Mouse (Mus musculus): ENCODE data around the gene Astn1. TPM values are rescaled to one million over a fixed set of nuclear protein-coding genes. Genes with fewer than 3 reads are reported as not detected.

Astn1 gene
- polyA plus RNA-seq, 1 experiment from 2014 or later: 0.38 TPM

DNA sequence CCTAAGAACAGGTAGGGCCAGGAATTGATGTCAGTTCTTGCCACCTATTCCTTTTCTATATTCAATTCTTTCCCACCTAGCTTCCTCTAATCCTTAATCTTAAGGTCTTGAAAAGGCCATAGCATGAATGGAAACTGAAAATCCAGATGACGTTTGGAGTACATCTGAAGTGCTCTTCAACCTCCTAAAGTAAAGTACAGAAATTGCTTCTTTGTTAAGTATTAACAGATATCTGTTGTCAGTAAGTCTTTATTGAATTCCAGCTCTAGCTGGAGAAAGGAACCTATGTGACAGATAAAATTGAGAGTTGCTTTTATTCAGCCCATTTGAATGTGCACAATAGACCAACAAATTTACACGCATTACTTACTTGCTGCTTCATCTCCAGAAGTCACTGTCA lies 338.1 kb downstream of the Astn1 start:
- DNase-seq (ENCODE audit: low spot score): no peak

DNA sequence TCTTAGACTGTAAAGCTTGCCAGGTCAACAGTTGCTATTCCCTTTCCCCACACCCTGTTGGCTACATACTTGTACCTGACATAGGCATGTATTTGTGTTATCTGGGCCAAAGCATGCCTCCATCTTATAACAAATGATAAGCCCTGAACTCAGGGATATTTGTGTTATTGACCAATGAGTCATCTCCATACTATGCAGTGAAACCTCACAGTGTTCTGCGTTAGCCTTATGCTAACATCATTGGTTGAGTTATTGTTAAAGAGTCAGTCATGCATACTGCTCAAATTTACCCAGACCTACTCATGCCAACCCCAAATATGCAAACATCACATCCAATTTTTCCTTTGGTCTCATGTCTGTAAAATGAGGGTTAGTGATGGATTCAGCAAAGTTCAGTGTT lies 339.3 kb downstream of the Astn1 start:
- no peak for TF ChIP-seq CTCF (IDR thresholded peaks at IDR 0.05; ENCODE audit: low read depth)
- Histone ChIP-seq H3K4me2 (ENCODE audit: low read length) (no peak overlapping the region), H3K4me3 (replicated peaks; ENCODE audit: low read depth, low read length) (no peak overlapping the region), H3K4me1 (replicated peaks; ENCODE audit: insufficient read depth, low read length) (no peaks in the 10 kb centered on the region), H3K9me3 (replicated peaks; ENCODE audit: low read length) (no peaks in the 10 kb centered on the region), H3K27me3 (ENCODE audit: insufficient read depth, low read length) (no peaks in the 10 kb centered on the region), H3K9ac (ENCODE audit: low read depth, low read length) (no peak overlapping the region), H3K36me3 (ENCODE audit: insufficient read depth, low read length) (no peaks in the 10 kb centered on the region), H3K27ac (no peak overlapping the region)
- WGBS: 82% methylated on average over 1 of the region's 1 CpGs
- ATAC-seq (replicated peaks; ENCODE audit: low FRiP score, low read depth) (no peak), DNase-seq (ENCODE audit: low spot score) (no peak)

More for the DNA sequence above, 338.1 kb downstream of the Astn1 start:
- no peak overlapping the region for H3K27ac ChIP-seq
- no peak for ATAC-seq (replicated peaks; ENCODE audit: low FRiP score, low read depth)
- H3K9ac ChIP-seq (ENCODE audit: low read depth, low read length): no peak overlapping the region
- 74% methylated on average over 2 of the region's 2 CpGs for WGBS
- H3K4me1 ChIP-seq (replicated peaks; ENCODE audit: insufficient read depth, low read length): no peaks in the 10 kb centered on the region
- no peaks in the 10 kb centered on the region for H3K27me3 ChIP-seq (ENCODE audit: insufficient read depth, low read length)
- no peak overlapping the region for H3K4me2 ChIP-seq (ENCODE audit: low read length)
- no peak overlapping the region for H3K4me3 ChIP-seq (replicated peaks; ENCODE audit: low read depth, low read length)
- no peak for TF ChIP-seq CTCF (IDR thresholded peaks at IDR 0.05; ENCODE audit: low read depth)
- H3K9me3 ChIP-seq (replicated peaks; ENCODE audit: low read length): no peaks in the 10 kb centered on the region
- H3K36me3 ChIP-seq (ENCODE audit: insufficient read depth, low read length): no peaks in the 10 kb centered on the region

GRCm38 (mm10) chr1:158713301-158714095 lies 351.4 kb downstream of the Astn1 start:
- TF ChIP-seq CTCF (IDR thresholded peaks at IDR 0.05; ENCODE audit: low read depth): peak; percentile 88
- 33% methylated on average over 5 of the region's 5 CpGs for WGBS
- ATAC-seq (replicated peaks; ENCODE audit: low FRiP score, low read depth): peak; percentile 54; the same call in 1 of the 2 replicates

GRCm38 (mm10) chr1:158732868-158733496 lies 370.9 kb downstream of the Astn1 start:
- DNase-seq (ENCODE audit: low spot score) (peak; percentile 64), ATAC-seq (replicated peaks; ENCODE audit: low FRiP score, low read depth) (no peak)
- Histone ChIP-seq H3K9ac (ENCODE audit: low read depth, low read length) (no peak overlapping the region), H3K4me3 (replicated peaks; ENCODE audit: low read depth, low read length) (no peak overlapping the region), H3K27me3 (ENCODE audit: insufficient read depth, low read length) (no peaks in the 10 kb centered on the region), H3K4me2 (ENCODE audit: low read length) (no peak overlapping the region), H3K27ac (no peak overlapping the region), H3K36me3 (ENCODE audit: insufficient read depth, low read length) (no peaks in the 10 kb centered on the region), H3K4me1 (replicated peaks; ENCODE audit: insufficient read depth, low read length) (no peaks in the 10 kb centered on the region), H3K9me3 (replicated peaks; ENCODE audit: low read length) (no peaks in the 10 kb centered on the region)
- no peak for TF ChIP-seq CTCF (IDR thresholded peaks at IDR 0.05; ENCODE audit: low read depth)
- WGBS: 55% methylated on average over 4 of the region's 4 CpGs

More at GRCm38 (mm10) chr1:158713301-158714095, 351.4 kb downstream of the Astn1 start:
- no peaks in the 10 kb centered on the region for H3K36me3 ChIP-seq (ENCODE audit: insufficient read depth, low read length)
- no peak overlapping the region for H3K4me3 ChIP-seq (replicated peaks; ENCODE audit: low read depth, low read length)
- DNase-seq (ENCODE audit: low spot score): peak; percentile 88
- H3K9me3 ChIP-seq (replicated peaks; ENCODE audit: low read length): no peaks in the 10 kb centered on the region
- H3K4me2 ChIP-seq (ENCODE audit: low read length): no peak overlapping the region
- no peak overlapping the region for H3K27ac ChIP-seq
- H3K27me3 ChIP-seq (ENCODE audit: insufficient read depth, low read length): no peaks in the 10 kb centered on the region
- H3K4me1 ChIP-seq (replicated peaks; ENCODE audit: insufficient read depth, low read length): no peaks in the 10 kb centered on the region
- no peak overlapping the region for H3K9ac ChIP-seq (ENCODE audit: low read depth, low read length)

DNA sequence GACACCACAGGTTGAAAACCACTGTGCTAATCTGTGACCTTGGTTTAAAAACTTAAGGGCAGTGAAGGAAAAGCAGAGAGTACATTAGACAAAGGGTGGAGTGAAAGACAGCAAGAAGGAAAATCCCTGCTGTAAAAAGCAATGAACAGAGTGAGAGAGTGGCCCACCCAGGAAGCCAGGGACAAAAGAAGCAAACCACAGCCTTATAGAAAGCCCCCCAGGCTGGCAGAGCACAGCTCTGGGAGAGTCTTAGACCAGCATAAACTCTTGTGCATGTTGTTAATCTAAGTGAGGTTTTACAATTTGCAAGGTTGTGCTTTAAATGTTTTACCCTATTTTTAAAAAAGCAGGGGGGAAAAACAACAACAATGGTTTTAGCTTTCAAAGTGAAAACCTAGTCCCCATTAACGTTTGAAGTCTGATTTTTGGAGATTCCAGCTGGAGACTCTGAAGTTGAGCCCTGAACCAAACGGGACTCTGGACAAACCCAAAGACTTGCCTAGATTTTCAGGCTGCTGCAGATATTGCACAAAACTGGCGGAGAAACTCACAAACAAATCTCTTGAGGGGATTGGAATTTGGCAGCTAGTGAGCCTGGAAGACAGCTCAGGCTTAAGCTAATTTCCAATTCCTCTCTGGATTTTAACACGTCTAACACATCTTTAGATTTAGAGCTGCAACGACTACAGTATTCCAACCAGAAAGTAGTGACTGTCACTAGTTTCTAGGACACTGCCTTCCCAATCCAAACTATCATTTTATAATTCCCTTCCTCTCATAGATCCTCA lies 377.3 kb downstream of the Astn1 start:
- DNase-seq (ENCODE audit: low spot score) (peak; percentile 44), ATAC-seq (replicated peaks; ENCODE audit: low FRiP score, low read depth) (no peak)
- H3K4me1 ChIP-seq (replicated peaks; ENCODE audit: insufficient read depth, low read length): no peaks in the 10 kb centered on the region
- no peaks in the 10 kb centered on the region for H3K9me3 ChIP-seq (replicated peaks; ENCODE audit: low read length)
- H3K27me3 ChIP-seq (ENCODE audit: insufficient read depth, low read length): no peaks in the 10 kb centered on the region
- TF ChIP-seq CTCF (IDR thresholded peaks at IDR 0.05; ENCODE audit: low read depth): no peak
- H3K27ac ChIP-seq: no peak overlapping the region; the same call in 1 of the 2 replicates
- H3K36me3 ChIP-seq (ENCODE audit: insufficient read depth, low read length): no peaks in the 10 kb centered on the region
- no peak overlapping the region for H3K4me2 ChIP-seq (ENCODE audit: low read length)
- no peak overlapping the region for H3K4me3 ChIP-seq (replicated peaks; ENCODE audit: low read depth, low read length)
- H3K9ac ChIP-seq (ENCODE audit: low read depth, low read length): no peak overlapping the region
- WGBS: 41% methylated on average over 5 of the region's 5 CpGs

- no peaks in the 10 kb centered on the region for H3K9me3 ChIP-seq (replicated peaks; ENCODE audit: low read length)
- no peak for TF ChIP-seq CTCF (IDR thresholded peaks at IDR 0.05; ENCODE audit: low read depth)
- no peak overlapping the region for H3K27ac ChIP-seq
- no peaks in the 10 kb centered on the region for H3K27me3 ChIP-seq (ENCODE audit: insufficient read depth, low read length)
- WGBS: 63% methylated on average over 6 of the region's 6 CpGs
- H3K9ac ChIP-seq (ENCODE audit: low read depth, low read length): no peak overlapping the region
- H3K36me3 ChIP-seq (ENCODE audit: insufficient read depth, low read length): no peaks in the 10 kb centered on the region
- ATAC-seq (replicated peaks; ENCODE audit: low FRiP score, low read depth) (no peak), DNase-seq (ENCODE audit: low spot score) (peak; percentile 74)
- no peaks in the 10 kb centered on the region for H3K4me1 ChIP-seq (replicated peaks; ENCODE audit: insufficient read depth, low read length)
- no peak overlapping the region for H3K4me2 ChIP-seq (ENCODE audit: low read length)
- no peak overlapping the region for H3K4me3 ChIP-seq (replicated peaks; ENCODE audit: low read depth, low read length)
Measured at GRCm38 (mm10) chr1:158740161-158740766, 378.2 kb downstream of the Astn1 start.
